Mouse (Mus musculus) limb, embryonic 15.5 days (tissue): ENCODE data around the gene Cpa1. TPM values are rescaled to one million over a fixed set of nuclear protein-coding genes. Genes with fewer than 3 reads are reported as not detected.

Experiments used
- ATAC-seq: fragments of 200-750 bp; cut with Nextera tagmentation; 2 replicates; pipeline ENCODE4 v1.8.0; 2017; ENCODE audit warnings: low read depth, moderate TSS enrichment; ENCODE audit not compliant: insufficient number of reproducible peaks, low FRiP score, low TSS enrichment
- H3K27ac ChIP-seq: fragments of 300-500 bp; sonication (generic); 2 replicates; pipeline ENCODE4 v1.5.1; 2015; ENCODE audit warnings: moderate library complexity, mild to moderate bottlenecking, inconsistent platforms
- H3K27me3 ChIP-seq: fragments of 300-500 bp; sonication (generic); 2 replicates; pipeline ENCODE4 v1.6.1; 2015; ENCODE audit warnings: inconsistent platforms
- H3K36me3 ChIP-seq: fragments of 300-500 bp; sonication (generic); 2 replicates; pipeline ENCODE4 v1.6.1; 2015; ENCODE audit warnings: inconsistent platforms
- H3K4me1 ChIP-seq: fragments of 300-500 bp; sonication (generic); 2 replicates; pipeline ENCODE4 v1.6.1; 2015; ENCODE audit warnings: inconsistent platforms
- H3K4me2 ChIP-seq: fragments of 300-500 bp; sonication (generic); 2 replicates; pipeline ENCODE4 v1.6.1; 2015; ENCODE audit warnings: mild to moderate bottlenecking, inconsistent platforms
- H3K4me3 ChIP-seq: fragments of 300-500 bp; sonication (generic); 2 replicates; pipeline ENCODE4 v1.5.1; 2015; ENCODE audit warnings: mild to moderate bottlenecking, inconsistent platforms
- H3K9ac ChIP-seq: fragments of 300-500 bp; sonication (generic); 2 replicates; pipeline ENCODE4 v1.6.1; 2015; ENCODE audit warnings: inconsistent platforms
- H3K9me3 ChIP-seq: fragments of 300-500 bp; sonication (generic); 2 replicates; pipeline ENCODE4 v1.6.1; 2016; ENCODE audit warnings: inconsistent platforms
- WGBS: fragments of 180-500 bp; shearing (Covaris S2); methylation state at CpG from one replicate; pipeline ENCODE4 v1.1.7; 2015; 5-methylcytosine and 5-hydroxymethylcytosine counted together
- polyA plus RNA-seq: library from polyadenylated mRNA; unstranded; fragments of >200 nt; fragmentation: Nextera tagmentation; extraction: Ambion mirVana; gene quantifications from 2 replicates; pipeline ENCODE4 v1.2.1, GENCODE M21; 2015

Cpa1 gene
- 1.7 and 1.9 TPM in 2 replicates for polyA plus RNA-seq

DNA sequence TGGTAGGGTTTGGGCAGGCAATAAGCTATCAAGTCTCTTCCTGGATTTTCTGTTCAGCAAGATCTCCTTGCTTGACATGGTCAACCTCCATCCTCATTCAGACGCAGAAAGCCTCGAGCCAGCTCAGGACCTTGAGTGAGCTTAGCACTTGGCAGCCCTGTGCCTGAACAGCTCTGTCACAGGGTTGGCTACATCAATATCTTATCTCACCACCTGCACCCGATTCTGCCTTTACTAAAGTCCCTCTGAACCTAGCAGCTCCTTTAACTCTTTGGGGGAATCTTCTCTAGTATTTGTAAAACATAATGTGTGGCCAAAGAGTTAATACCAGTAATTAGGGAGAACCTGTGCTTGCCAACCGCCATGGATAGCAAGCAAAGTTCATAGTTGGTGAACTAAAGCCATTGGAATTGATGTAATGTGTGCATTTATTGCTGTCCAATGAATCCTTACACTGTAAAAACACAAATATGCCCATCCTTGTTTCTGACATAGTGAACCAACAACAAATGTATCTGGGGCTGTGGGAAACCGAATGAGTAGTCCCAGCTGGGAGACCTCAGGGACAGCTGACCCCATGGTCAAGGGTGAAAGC lies at the start of gene Cpa1:
Gene Cpa1, plus strand, starts transcription at position 545 of the 595 bp plus-strand sequence.
- Histone ChIP-seq H3K27ac (peak within 1 kb of the TSS; percentile 11; the same call in 1 of the 2 replicates), H3K4me3 (no peak within 1 kb of the TSS), H3K9ac (no peak within 1 kb of the TSS), H3K4me1 (peaks cover 37% of the 10 kb centered on the region), H3K36me3 (no peaks in the 10 kb centered on the region), H3K9me3 (no peaks in the 10 kb centered on the region), H3K27me3 (no peaks in the 10 kb centered on the region), H3K4me2 (no peak within 1 kb of the TSS)
- no peak for ATAC-seq
- WGBS = 84% methylated on average over 5 of the region's 5 CpGs

DNA sequence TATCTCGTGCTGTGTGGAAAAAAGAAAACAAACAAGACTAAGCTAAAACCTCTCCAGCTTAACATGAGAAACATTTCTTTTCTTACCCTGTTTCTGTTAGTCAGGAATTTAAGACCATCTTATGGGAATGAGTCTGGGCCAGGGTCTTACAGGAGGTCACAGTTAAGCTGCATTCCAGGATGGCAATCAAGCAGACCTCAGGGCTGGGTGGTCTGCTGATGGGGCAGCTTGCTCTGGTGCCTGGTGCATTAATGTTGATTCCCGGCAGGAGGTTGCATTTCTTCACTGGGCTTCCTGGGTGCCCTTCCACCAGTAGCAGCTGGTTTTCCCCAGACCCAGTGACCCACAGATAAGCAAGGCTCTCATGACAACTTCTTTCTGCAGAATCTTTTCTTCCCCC lies 49.2 kb upstream of the Cpa1 start:
- peak overlapping the region; percentile 52 for H3K27ac ChIP-seq
- H3K9me3 ChIP-seq = no peaks in the 10 kb centered on the region
- no peak overlapping the region for H3K4me2 ChIP-seq
- no peaks in the 10 kb centered on the region for H3K27me3 ChIP-seq
- no peak overlapping the region for H3K4me3 ChIP-seq
- H3K4me1 ChIP-seq = no peaks in the 10 kb centered on the region
- WGBS = 18% methylated on average over 2 of the region's 2 CpGs
- no peak for ATAC-seq
- no peaks in the 10 kb centered on the region for H3K36me3 ChIP-seq
- H3K9ac ChIP-seq = no peak overlapping the region

DNA sequence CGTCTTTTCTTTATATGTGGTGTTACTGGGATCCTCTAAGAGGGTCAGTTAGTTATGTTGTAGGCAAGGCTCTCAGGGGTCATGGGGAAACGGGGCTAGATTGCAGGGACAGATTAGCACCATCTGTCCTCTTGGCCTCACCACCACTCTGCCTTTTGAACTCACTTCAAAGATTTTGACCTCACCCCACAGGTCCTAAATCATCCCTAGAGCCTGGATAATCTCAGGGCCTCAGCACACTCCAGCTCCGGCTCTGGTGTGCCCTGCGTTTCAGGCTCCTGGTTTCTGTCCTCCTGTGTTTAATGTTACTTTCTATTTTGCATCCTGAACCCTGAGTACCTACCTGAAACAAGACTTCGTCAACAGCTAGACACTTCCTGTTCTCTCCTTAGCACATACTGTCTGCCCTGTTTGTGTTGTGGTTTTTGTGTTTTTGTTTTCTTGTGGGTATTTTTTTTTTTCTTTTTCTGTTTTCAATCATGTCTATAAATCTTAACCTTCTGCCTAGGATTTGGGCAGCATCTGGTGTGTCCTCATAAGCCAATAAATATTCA lies 47.1 kb upstream of the Cpa1 start:
- H3K4me1 ChIP-seq = peaks cover 10% of the 10 kb centered on the region
- no peak overlapping the region for H3K4me2 ChIP-seq
- no peaks in the 10 kb centered on the region for H3K9me3 ChIP-seq
- H3K9ac ChIP-seq = no peak overlapping the region
- no peak overlapping the region for H3K4me3 ChIP-seq
- H3K27me3 ChIP-seq = no peaks in the 10 kb centered on the region
- no peaks in the 10 kb centered on the region for H3K36me3 ChIP-seq
- WGBS = 36% methylated on average over 5 of the region's 5 CpGs
- ATAC-seq = no peak
- no peak overlapping the region for H3K27ac ChIP-seq

DNA sequence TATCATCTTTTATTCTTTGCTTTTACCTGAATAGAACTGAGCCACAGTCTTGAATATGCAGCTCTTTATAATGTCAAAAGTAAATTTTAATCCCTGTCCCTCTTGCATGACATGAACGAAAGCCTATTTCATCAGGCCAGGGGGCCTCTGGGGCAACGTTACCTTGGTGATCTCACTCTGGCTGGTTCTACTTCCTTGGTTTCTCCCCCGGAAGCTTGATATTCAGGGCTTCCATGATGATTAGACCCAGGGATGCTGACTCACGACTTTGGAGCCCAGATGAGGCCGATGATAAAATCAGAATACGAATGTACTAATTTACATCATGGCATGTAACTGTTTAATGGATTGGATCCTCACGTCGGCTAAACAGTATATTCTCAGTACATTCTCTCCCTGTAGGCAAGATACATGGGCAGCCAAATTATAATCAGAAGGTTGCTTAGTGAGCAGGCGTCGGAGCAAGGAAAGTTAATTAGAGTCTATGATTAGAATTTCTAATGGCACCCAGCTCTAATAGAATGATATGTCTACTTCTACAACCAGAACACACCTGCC lies 46.5 kb upstream of the Cpa1 start:
- Histone ChIP-seq H3K27ac (no peak overlapping the region), H3K27me3 (no peaks in the 10 kb centered on the region), H3K9me3 (no peaks in the 10 kb centered on the region), H3K4me1 (peaks cover 10% of the 10 kb centered on the region), H3K36me3 (no peaks in the 10 kb centered on the region), H3K4me2 (no peak overlapping the region), H3K9ac (no peak overlapping the region), H3K4me3 (no peak overlapping the region)
- no peak for ATAC-seq
- 50% methylated on average over 10 of the region's 10 CpGs for WGBS

DNA sequence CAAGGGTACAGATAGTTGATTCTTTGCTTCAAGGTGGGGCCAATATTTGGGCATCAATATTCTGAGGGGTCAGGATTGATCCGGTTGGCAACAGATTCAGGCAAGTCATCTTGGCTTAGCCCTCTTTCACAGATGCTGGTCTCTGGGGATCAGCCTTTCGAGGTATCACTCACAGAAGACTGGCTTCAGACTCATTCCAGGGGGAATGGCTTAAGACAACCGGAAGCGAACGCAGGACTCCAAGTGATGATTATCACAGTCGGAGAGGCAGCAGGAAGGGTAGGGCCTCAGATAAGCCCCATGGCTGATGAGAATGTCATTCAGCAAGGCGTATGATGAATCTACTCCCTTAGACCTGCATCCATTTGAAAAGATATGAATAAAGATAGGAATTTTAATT lies 44.7 kb upstream of the Cpa1 start:
- WGBS = 78% methylated on average over 7 of the region's 7 CpGs

DNA sequence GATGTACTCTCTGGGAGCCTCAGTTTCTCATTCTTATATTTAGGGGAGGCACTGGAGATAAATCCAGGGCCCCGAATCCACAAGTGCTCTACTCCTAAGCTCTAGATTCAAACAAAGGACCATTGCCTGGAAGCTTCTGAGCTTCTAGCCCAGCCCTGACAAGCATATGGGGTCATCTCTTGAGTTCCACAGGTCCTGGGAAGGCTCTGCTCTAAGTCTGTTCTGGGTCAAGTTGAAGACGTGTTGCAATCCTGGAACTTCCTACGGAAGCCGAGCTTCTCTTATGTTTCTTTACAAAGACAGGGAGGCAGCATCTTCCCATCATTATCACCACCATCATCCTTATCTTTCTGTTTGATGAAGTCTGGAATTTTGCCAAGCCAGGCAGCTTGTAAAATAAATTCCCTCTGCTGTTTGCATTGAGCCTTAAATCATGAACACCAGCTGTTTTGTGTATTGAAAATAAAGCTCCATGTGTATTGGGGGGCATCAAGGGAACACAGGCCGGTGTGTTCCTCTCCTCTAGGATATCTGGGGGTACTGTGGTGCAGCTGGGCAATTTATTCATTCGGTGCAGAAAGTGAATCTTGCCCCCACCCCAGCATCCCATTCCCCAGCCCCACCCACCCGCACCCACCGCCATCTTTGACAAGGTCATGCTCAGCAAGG lies 42.7 kb upstream of the Cpa1 start:
- no peak for ATAC-seq
- Histone ChIP-seq H3K4me1 (peaks cover 10% of the 10 kb centered on the region), H3K4me2 (no peak overlapping the region), H3K4me3 (no peak overlapping the region), H3K9ac (no peak overlapping the region), H3K36me3 (no peaks in the 10 kb centered on the region), H3K27me3 (no peaks in the 10 kb centered on the region), H3K27ac (peak overlapping the region; percentile 50; the same call in 1 of the 2 replicates), H3K9me3 (no peaks in the 10 kb centered on the region)
- WGBS = 72% methylated on average over 8 of the region's 8 CpGs

More for the DNA sequence above, 44.7 kb upstream of the Cpa1 start:
- H3K36me3 ChIP-seq = no peaks in the 10 kb centered on the region
- no peaks in the 10 kb centered on the region for H3K9me3 ChIP-seq
- H3K27me3 ChIP-seq = no peaks in the 10 kb centered on the region
- H3K4me2 ChIP-seq = no peak overlapping the region
- H3K4me1 ChIP-seq = peaks cover 10% of the 10 kb centered on the region
- no peak for ATAC-seq
- H3K4me3 ChIP-seq = no peak overlapping the region
- H3K9ac ChIP-seq = no peak overlapping the region
- H3K27ac ChIP-seq = no peak overlapping the region

DNA sequence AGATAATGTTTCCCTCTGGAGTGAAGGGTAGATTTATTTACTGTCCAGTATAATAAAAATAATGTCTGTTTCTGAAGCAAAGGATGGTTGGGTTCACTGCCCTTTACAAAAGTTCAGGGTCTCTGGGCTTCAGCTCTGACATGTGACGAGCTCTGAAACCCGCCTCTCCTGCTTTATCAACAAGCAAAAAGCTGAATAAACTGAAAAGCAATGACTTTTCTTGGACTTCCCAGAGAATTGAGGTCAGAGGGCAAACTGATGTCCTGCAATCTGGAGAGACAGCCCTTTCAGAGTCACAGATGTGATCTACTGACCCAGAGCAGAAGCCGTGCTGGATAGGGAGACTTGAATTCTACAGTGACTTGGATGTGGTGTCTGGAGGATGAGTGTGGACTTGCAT lies 39.0 kb upstream of the Cpa1 start:
- H3K9me3 ChIP-seq = no peaks in the 10 kb centered on the region
- no peak overlapping the region for H3K4me2 ChIP-seq
- no peak overlapping the region for H3K4me3 ChIP-seq
- no peak for ATAC-seq
- no peaks in the 10 kb centered on the region for H3K36me3 ChIP-seq
- H3K9ac ChIP-seq = no peak overlapping the region
- 78% methylated on average over 3 of the region's 3 CpGs for WGBS
- H3K27me3 ChIP-seq = no peaks in the 10 kb centered on the region
- H3K27ac ChIP-seq = no peak overlapping the region
- H3K4me1 ChIP-seq = peaks cover 14% of the 10 kb centered on the region

DNA sequence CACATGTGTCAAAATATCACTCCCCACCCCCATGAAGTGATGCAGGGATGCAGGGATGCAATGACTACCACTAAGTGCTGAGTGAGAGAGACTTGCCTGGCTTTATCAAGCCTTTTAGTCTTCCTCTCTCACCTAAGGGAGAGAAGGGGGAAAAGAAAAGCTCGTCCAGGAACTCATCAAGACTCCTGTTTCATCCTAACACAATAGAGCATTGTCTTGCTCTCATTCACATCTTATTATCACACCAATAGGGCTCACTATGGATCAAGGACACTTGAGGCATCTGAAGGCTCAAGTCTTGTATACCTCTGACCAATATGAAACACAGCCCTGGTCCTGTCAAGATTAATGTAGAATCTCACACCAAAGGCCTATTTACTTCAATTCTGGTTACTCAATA lies 38.0 kb upstream of the Cpa1 start:
- Histone ChIP-seq H3K4me2 (no peak overlapping the region), H3K4me1 (peaks cover 5% of the 10 kb centered on the region), H3K36me3 (no peaks in the 10 kb centered on the region), H3K27ac (no peak overlapping the region), H3K27me3 (no peaks in the 10 kb centered on the region), H3K9ac (no peak overlapping the region), H3K9me3 (no peaks in the 10 kb centered on the region), H3K4me3 (no peak overlapping the region)
- WGBS = 83% methylated on average over 1 of the region's 1 CpGs
- no peak for ATAC-seq

DNA sequence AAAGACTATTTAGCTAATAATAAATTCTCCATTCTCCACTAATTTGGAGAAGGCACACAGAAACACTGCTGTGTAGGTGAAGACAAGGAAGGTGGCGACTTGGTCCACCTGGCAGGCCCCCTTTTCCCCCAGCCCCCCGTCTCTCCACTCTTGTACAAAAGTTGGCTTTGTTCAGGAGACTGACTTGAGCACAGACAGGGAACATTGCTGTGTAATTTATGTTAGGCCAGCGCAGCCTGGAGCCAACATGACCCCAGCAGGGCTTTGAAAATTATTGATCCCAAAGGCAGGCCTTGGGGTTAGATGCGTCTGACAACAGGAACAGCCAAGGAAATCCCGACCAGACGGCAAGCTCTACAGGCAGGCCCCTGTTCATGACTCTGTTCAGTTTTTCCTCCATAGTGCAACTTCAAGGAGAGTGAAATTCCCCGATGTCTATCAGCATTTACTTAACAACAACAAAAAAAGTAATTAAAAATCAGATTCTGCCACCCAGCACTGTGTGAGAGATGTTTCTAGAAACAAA lies 34.6 kb upstream of the Cpa1 start:
- Histone ChIP-seq H3K9ac (no peak overlapping the region), H3K9me3 (no peaks in the 10 kb centered on the region), H3K4me3 (no peak overlapping the region), H3K4me1 (peaks cover 3% of the 10 kb centered on the region), H3K27ac (no peak overlapping the region), H3K27me3 (no peaks in the 10 kb centered on the region), H3K36me3 (no peaks in the 10 kb centered on the region), H3K4me2 (no peak overlapping the region)
- WGBS = 36% methylated on average over 7 of the region's 7 CpGs
- ATAC-seq = no peak

DNA sequence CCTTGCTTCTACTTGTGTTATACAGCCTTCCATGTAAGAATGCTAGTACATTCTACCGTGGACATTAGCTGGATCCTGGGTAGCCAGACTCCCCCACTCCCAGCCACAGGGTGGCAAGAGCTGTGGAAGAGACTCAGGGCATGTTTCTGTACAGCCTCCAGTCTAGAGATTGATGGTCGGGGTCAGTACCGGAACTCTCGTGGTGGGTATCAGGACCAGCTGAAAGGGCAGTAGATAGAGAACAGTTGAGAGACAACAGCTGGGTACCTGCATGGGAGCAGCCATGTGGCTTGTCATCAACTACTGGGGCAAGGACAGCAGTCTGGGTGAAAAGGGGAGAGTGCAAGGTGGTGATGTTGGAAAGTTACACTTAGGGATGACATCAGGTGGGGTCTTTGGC lies 33.9 kb upstream of the Cpa1 start:
- Histone ChIP-seq H3K27me3 (no peaks in the 10 kb centered on the region), H3K9me3 (no peaks in the 10 kb centered on the region), H3K9ac (no peak overlapping the region), H3K36me3 (no peaks in the 10 kb centered on the region), H3K4me2 (no peak overlapping the region), H3K4me3 (no peak overlapping the region), H3K27ac (no peak overlapping the region), H3K4me1 (peaks cover 3% of the 10 kb centered on the region)
- 85% methylated on average over 4 of the region's 4 CpGs for WGBS
- ATAC-seq = no peak

DNA sequence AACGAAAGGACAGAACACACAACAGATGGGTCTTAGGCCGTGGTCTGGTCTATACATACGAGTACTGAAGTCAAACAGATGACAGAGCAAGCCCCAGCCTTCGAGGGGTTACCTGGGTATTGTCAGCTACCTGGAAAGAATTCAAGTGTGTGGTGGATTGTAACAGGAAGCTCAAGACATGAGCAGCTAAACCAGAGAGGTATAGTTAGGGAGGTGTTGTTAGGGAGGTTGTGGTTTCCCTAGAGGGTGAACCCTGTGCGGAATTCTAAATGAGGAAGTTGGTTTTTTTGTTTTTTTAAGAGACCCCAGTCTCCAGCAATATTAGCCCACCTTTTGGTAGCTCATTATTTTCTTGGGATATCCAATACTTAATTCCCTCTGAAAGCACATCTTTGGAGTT lies 33.3 kb upstream of the Cpa1 start:
- WGBS = 53% methylated on average over 5 of the region's 5 CpGs
- no peak overlapping the region for H3K27ac ChIP-seq

DNA sequence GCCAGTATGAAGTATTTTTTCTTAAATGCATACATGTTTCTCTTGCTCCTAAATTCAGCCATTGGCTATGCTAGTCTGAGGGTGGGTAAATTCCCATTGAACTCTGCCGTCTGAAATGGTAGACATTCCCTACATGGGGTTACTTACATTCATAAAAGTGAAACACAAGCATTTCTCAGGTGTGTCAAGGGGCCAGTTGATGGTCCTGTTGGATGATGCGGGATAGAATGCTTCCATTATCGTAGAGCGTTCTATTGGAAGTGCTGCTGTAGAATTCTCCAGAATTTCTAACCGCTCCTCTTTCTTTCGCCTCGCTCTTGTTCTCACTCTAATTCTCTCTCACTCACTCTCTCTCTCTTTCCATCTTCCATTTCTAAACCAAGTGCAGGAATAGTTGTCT lies 28.3 kb upstream of the Cpa1 start, which contains the start of gene Cpa5:
Gene Cpa5, plus strand, starts transcription at position 301 of the 400 bp plus-strand sequence.
- Histone ChIP-seq H3K4me1 (peaks cover 6% of the 10 kb centered on the region), H3K27ac (no peak within 1 kb of the TSS), H3K4me2 (no peak within 1 kb of the TSS), H3K27me3 (no peaks in the 10 kb centered on the region), H3K9me3 (no peaks in the 10 kb centered on the region), H3K9ac (no peak within 1 kb of the TSS), H3K36me3 (no peaks in the 10 kb centered on the region), H3K4me3 (no peak within 1 kb of the TSS)
- WGBS = 97% methylated on average over 7 of the region's 7 CpGs
- no peak for ATAC-seq

More for the DNA sequence above, 33.3 kb upstream of the Cpa1 start:
- ATAC-seq = no peak
- Histone ChIP-seq H3K4me2 (no peak overlapping the region), H3K4me3 (no peak overlapping the region), H3K9ac (no peak overlapping the region), H3K36me3 (no peaks in the 10 kb centered on the region), H3K27me3 (no peaks in the 10 kb centered on the region), H3K9me3 (no peaks in the 10 kb centered on the region), H3K4me1 (peaks cover 3% of the 10 kb centered on the region)
